Mouse (Mus musculus) spleen, adult 2 months (tissue): ENCODE results near the gene Mak.

Experiments
- CTCF ChIP-seq: fragments of 200-500 bp; IDR thresholded peaks from 2 replicates; pipeline ENCODE4 v1.5.1; 2011; ENCODE audit warnings: mild to moderate bottlenecking, inconsistent platforms; ENCODE audit not compliant: insufficient read depth, insufficient read length, insufficient replicate concordance; ENCODE audit errors: extremely low read depth
- POLR2A ChIP-seq: fragments of 200-500 bp; IDR thresholded peaks from 2 replicates; pipeline ENCODE4 v1.6.1; 2011; ENCODE audit warnings: low read depth, low read length, inconsistent platforms

GRCm38 (mm10) chr13:41018756-41019591, 60.5 kb downstream of the Mak start:
- TF ChIP-seq POLR2A, result no peak
- TF ChIP-seq CTCF, result no peak
